Mouse (Mus musculus) urinary bladder, postnatal 25 days (tissue): ENCODE results near the gene Rps6ka1.
A peak's percentile ranks its signal among the peaks of the same experiment; 100 is the strongest.
"Not testable (repeated sequence)": the region's sequence is repeated elsewhere in the genome, so short reads cannot be mapped to it uniquely, and the experiment has no call there.

ENCODE experiments used
- DNase-seq: peaks from one replicate; pipeline ENCODE4 v3.0.0; 2022; ENCODE audit warnings: low spot score

The Rps6ka1 gene

DNA sequence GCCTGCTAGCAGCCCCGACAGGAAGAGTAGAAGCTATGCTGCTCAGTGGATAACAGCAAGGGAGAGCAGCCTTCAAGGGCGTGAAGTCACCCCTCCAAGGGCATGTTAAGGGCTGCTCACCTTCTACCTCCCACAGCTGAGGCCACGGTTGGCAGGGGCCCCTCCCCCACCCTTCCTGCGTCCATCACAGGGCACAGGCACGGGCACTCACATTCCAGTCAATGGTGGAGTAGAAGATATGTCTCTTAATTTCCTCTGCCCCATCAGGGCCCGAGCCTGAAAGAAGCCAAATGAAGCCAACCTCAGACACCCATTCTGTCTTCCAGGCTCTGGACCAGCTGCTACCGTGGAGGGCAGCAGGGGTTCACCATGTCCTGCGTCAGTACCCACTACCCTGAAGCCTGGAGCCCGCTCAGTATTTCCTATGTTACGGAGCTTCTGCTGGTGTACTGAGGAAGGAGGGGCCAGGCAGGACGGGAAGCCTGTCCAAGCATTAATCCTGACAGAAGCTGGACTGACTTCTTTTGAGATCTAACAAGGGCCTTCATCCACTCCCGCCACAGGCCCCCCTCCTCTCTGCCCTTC is 23.7 kb downstream of the Rps6ka1 start:
- no peak for DNase-seq

DNA sequence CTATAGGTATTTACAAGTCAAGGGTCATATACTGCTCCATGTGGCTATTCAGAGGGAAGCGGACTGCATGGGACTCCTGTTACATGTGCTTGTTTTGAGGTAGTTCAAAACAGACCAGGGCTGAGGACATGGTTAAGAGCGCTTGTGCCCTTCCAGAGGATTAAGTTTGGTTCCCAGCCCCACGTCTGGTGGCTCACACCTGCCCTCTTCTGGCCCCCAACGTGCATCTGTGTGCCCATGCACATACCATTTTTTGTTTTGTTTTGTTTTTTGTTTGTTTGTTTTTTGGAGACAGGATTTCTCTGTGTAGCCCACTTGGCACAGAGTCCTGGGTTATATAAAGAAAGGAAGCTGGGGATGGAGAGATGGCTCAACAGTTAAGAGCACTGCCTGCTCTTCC is 30.1 kb downstream of the Rps6ka1 start:
- DNase-seq = no peak

DNA sequence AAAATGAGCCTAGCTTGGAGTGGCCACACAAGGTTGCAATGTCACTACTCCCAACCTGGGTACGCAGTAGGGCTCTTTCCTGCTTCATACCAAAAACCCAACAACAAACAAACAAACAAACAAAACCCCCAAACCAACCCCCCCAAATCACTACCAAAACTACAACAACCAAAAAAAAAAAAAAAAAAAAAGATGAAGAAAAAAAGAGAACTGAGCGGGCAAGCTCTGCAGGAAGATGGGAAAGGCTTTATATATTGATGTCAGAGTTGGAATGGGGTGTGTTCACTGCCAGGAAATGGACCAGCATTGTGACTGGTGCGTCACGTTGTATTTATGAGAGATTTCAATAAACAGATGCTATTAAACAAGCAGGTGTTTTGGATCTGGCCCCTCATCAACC is 33.0 kb downstream of the Rps6ka1 start:
- DNase-seq = no peak

DNA sequence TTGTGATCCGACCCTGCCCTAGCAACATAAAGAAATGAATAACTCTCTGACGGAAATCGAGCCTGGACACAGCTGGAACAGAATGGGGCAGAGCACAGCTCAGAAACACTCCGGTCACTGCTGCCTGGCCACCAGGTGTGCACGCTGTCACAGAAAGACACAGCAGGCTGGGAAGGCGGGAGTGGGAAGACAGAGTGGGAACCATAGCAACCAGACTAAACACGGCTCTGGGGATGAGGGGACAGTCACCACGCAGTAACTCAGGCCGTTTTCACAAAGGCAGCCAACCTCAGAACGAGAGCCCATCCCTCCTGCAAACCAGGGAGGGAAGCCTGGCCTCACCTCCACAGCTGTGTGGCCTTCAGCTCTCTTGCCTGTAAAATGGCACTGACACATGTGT is 34.0 kb downstream of the Rps6ka1 start:
- DNase-seq = no peak

DNA sequence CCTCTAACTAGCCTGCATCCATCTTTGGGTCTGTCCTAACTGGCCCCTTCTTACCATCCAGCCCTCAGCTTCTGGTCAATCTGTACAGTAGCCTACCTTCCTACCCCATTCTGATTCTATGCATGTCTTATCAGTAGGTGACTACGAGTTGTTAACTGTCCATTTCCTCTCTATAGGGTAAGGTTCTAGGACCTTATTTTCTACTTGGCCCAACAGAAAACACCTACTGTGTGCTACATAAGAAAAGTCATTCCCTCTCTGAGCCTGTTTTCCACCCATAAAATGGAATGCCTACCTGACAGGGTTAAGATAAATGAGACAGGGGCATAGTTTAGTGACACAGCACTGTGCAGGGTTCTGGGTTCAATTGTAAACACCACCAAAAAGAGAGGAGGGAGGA is 41.0 kb downstream of the Rps6ka1 start:
- no peak for DNase-seq

GRCm38 (mm10) chr4:133845060-133845459 is 42.5 kb downstream of the Rps6ka1 start:
- DNase-seq = no peak

DNA sequence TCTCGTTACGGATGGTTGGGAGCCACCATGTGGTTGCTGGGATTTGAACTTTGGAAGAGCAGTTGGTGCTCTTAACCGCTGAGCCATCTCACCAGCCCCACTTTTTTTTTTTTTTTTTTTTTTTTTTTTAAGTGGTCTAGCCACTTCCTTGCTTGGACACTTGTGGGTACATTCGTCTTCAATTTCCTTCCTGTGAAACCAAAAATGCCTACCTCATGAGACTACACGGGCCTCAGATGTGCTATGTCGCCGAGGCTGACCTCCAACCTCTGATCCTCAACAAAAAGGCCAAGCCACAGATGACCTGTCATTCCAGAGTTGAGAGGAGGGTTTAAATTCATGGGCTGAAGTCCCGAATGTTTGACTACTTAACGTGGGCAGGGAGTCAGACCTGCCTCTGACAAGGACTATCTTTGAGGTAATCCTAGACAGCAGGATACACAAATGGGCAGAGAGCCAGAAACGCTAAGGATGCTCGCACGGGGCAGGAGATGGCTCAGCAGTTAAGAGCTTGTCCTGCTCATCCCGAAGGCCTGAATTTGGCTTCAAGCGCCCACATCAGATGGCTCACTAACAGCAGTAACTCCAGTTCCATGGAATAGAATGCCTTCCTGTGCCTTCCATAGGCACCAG is 43.3 kb downstream of the Rps6ka1 start:
- DNase-seq = no peak

GRCm38 (mm10) chr4:133842992-133843737 is 44.4 kb downstream of the Rps6ka1 start:
- no peak for DNase-seq

- DNase-seq = not testable (repeated sequence)
Observed at GRCm38 (mm10) chr4:133841756-133842483, 45.7 kb downstream of the Rps6ka1 start.

GRCm38 (mm10) chr4:133841035-133841434 is 46.6 kb downstream of the Rps6ka1 start:
- no peak for DNase-seq

DNA sequence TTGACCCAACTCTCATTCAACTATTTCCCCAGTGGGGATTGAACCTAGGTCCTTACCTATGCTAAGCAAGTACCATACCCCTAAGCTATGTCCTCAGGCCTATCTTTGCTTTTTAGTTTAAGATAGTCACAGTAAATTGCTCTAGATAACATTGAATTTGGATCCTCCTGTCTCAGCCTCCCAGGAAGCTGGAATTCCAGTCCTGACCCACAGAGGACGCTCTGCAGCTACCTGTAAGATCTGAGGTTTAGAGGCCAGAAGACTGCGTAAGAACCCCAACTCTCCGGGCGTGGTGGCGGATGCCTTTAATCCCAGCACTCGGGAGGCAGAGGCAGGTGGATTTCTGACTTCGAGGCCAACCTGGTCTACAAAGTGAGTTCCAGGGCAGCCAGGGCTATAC is 47.1 kb downstream of the Rps6ka1 start:
- no peak for DNase-seq

DNA sequence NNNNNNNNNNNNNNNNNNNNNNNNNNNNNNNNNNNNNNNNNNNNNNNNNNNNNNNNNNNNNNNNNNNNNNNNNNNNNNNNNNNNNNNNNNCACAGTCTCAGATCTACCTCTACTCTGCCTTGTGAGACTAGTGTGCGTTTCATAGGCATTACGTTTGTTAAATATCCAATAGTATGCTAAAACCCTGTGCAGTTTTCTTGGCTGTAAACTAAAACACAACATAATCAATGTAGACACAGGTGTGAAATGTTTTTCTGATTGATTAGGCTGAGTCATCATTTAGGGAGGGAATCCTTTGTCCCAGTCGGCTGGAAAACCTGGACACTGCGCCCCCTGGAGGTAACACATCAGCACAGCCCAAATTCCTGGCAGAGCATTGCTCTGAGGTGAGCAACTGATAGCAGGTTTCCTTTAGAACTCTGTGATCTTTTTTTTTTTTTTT is 48.2 kb downstream of the Rps6ka1 start:
- no peak for DNase-seq

- no peak for DNase-seq
Observed at GRCm38 (mm10) chr4:133836575-133836974, 51.0 kb downstream of the Rps6ka1 start.

DNA sequence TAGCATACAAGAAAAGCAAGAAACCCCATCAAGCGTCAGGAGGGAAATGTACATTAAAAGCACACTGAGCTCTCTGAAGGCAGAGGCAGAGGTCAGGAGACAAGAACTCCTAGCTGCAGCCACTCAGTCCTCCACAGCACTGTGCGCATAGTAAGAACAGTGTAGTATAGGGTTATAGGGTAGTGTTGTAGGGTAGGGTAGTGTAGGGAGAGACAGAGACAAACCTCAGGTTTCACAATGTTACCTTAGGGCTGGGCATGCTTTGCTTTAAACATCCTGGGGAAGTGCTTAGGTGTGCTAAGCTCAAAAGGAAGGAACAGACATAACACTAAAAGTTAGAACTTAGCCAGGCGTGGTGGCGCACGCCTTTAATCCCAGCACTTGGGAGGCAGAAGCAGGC is 52.4 kb downstream of the Rps6ka1 start:
- no peak for DNase-seq

- peak; percentile 33 for DNase-seq
Observed at GRCm38 (mm10) chr4:133832945-133833874, 54.4 kb downstream of the Rps6ka1 start.

GRCm38 (mm10) chr4:133830453-133830852 is 57.1 kb downstream of the Rps6ka1 start:
- DNase-seq = no peak

- peak; percentile 75 for DNase-seq
Observed at GRCm38 (mm10) chr4:133829281-133830070, 58.1 kb downstream of the Rps6ka1 start.

DNA sequence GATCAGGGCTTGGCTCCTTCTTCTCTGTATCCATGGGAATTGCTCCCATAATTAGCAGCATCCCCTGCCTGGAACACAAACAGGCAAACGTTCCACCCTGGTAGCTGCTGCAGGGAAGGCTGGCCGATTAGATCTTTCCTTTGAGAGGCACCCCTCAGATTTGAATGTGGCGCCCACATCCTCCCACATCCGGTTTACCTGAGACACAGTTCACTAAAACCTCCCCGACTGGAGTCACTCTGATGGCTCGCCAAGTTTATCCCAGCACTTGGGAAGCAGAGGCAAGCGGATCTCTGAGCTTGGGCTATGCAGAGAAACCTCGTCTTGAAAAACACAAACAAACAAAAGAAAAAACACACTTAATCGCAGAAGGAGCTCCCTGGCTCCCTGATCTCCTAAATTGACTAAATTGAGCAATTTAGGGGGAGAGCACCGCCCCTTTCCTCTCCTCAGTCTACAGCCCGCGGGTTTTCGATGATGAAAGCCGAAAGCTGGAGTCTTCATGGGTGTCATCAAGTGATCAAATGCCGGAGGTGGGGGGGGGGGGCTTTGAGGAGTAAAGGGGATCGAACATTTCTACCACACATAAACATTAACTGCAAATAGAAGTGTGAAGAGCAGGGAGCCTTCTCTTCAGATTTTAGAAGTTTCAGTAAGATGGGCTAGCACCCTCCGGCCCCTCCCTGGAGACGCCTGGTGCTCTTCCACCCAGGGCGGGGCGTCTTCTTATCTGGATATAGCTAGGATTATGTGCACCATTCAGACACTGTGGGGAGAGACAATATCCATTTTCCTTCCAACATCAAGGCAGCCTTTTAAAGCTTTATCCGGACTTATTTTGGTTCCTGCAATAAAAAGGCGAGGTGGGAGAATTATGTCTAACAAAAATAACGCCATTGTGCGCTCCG is 59.5 kb downstream of the Rps6ka1 start:
- no peak for DNase-seq

DNA sequence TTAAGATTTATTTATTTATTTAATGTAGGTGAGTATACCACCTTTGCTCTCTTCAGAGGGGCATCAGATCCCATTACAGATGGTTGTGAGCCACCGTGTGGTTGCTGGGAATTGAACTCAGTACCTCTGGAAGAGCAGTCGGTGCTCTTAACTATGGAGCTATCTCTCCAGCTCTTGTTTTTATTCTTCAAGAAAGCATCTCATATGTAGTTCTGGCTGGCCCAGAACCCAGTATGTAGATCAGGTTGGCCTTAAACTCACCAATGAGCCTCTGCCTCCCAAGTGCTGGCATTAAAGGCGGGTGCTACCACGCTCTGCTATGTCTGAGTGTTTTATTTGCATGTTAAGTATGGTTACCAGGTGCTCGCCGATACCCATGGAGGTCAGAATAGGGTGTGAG is 60.2 kb downstream of the Rps6ka1 start:
- no peak for DNase-seq

GRCm38 (mm10) chr4:133825731-133826130 is 61.9 kb downstream of the Rps6ka1 start:
- DNase-seq = no peak
